Mouse (Mus musculus): ENCODE measurements around the gene Slc16a3. TPM values are rescaled to one million over a fixed set of nuclear protein-coding genes. Genes with fewer than 3 reads are reported as not detected.

The Slc16a3 gene
- polyA plus RNA-seq, 1 experiment from 2014 or later: 8.0 TPM

DNA sequence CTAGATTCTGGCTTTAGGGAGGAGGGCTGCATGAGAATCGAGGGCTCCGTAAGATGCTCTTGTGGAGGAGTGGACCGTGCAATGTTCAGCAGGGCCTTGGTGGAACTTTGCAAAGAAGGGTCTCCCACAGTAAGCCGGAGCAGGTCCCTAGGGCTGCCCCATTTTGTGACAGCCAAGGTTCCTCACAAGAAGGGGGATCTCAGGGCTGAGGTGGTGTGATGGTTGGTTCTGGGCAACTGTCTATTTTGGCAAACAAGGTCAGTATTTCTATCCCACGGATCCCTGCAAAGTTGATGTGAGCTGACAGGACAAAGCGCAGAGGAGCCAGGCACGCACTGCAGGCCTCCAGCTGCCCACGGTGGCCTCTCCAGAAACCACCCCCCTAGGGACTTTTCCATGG is 3.0 kb downstream of the Slc16a3 start:
- no peak for TF ChIP-seq CTCF (IDR thresholded peaks at IDR 0.05; ENCODE audit: low read depth)
- peak overlapping the region; percentile 90 for H3K4me2 ChIP-seq (replicated peaks; ENCODE audit: low read depth)
- peaks cover 18% of the 10 kb centered on the region for H3K4me1 ChIP-seq (replicated peaks; ENCODE audit: control insufficient read depth, insufficient read depth, low read length)
- no peaks in the 10 kb centered on the region for H3K27me3 ChIP-seq (replicated peaks; ENCODE audit: control insufficient read depth, insufficient read depth, low read length)
- 45% methylated on average over 8 of the region's 8 CpGs for WGBS
- no peak overlapping the region for H3K27ac ChIP-seq (ENCODE audit: low read depth, low read length)
- peaks cover 8% of the 10 kb centered on the region; the same call in 1 of the 2 replicates for H3K36me3 ChIP-seq (ENCODE audit: control insufficient read depth, insufficient read depth)
- H3K9me3 ChIP-seq (ENCODE audit: control insufficient read depth): no peaks in the 10 kb centered on the region
- no peak for ATAC-seq
- H3K4me3 ChIP-seq (ENCODE audit: low read depth, low read length): peak overlapping the region; percentile 52
- no peak overlapping the region for H3K9ac ChIP-seq (ENCODE audit: low read depth, low read length)

DNA sequence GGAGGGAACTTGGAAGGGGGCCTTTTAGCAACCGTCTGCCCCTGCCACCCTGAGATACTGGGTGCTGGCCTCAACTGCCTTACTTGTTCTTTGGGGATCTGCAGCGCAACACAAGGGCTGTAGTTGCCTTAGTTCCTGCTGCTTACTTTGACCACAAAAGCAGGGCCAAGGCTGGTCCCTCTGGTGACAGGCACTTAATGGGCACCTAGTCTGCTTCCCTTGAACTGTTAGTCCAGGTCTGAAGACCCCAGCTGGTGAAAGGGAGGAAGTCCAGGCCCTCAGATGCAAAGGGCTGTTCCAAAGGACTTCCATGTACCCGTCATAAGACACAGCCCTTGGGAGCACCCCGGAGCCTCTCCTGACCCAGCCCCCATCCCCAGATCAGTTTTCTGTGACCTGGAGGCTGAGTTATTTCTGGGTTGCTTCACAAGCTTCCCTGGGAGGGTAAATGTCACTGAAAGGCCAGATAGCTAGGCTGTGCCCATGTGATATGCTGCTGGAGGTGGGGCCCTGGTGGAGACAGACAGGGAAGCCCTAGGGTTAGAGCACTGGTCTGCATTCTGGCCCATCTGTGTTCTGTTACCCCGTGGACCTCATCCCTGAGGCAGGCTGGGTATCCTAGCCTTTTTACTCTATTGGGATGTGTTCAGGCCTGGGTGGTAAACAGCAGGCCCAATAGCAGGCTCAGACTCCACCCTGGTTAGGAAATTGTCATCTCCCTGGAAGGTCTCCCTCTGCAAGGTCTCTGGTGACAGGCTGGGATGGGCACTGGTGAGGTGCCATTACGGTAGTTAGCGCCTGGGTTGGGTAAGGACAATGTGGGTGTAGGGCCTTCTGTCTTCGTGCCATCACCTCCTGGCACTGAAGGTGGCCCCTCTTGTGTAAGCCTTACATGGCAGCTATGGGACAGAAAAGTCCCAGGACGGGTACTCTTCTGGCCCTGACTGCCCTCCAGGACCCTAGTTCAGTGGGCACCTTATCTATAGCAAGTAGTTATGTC is 3.8 kb downstream of the Slc16a3 start:
- no peak overlapping the region for H3K9ac ChIP-seq (ENCODE audit: low read depth, low read length)

DNA sequence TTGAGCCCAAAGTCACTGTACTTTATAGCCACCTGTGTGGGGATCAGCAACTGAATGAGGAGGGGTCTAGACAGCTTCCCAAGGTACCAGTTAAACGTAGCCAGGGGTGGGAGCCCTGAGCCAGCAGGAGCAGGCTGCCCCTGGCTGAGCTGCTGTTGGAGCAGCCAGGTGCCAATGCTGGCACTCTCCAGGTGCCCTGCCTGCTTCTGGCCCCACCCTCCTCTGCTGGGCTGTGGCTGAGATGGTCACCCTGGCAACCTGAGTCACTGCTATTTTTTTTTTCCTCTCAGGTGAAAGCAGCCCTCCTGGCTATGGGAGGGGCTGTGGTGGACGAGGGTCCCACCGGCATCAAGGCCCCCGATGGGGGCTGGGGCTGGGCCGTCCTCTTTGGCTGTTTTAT is 6.7 kb downstream of the Slc16a3 start:
- WGBS: 58% methylated on average over 5 of the region's 5 CpGs
- H3K27me3 ChIP-seq (replicated peaks; ENCODE audit: control insufficient read depth, insufficient read depth, low read length): no peaks in the 10 kb centered on the region
- no peak overlapping the region for H3K4me3 ChIP-seq (ENCODE audit: low read depth, low read length)
- no peak overlapping the region for H3K27ac ChIP-seq (ENCODE audit: low read depth, low read length)
- ATAC-seq: no peak
- peaks cover 34% of the 10 kb centered on the region for H3K36me3 ChIP-seq (ENCODE audit: control insufficient read depth, insufficient read depth)
- H3K4me2 ChIP-seq (replicated peaks; ENCODE audit: low read depth): no peak overlapping the region
- H3K4me1 ChIP-seq (replicated peaks; ENCODE audit: control insufficient read depth, insufficient read depth, low read length): peaks cover 10% of the 10 kb centered on the region; the same call in 1 of the 2 replicates
- no peaks in the 10 kb centered on the region for H3K9me3 ChIP-seq (ENCODE audit: control insufficient read depth)
- no peak overlapping the region for H3K9ac ChIP-seq (ENCODE audit: low read depth, low read length)
- no peak for TF ChIP-seq CTCF (IDR thresholded peaks at IDR 0.05; ENCODE audit: low read depth)

More for the DNA sequence above, 3.8 kb downstream of the Slc16a3 start:
- no peak overlapping the region for H3K4me3 ChIP-seq (ENCODE audit: low read depth, low read length)
- H3K9me3 ChIP-seq (ENCODE audit: control insufficient read depth): no peaks in the 10 kb centered on the region
- WGBS: 83% methylated on average over 9 of the region's 9 CpGs
- ATAC-seq: no peak
- no peaks in the 10 kb centered on the region for H3K27me3 ChIP-seq (replicated peaks; ENCODE audit: control insufficient read depth, insufficient read depth, low read length)
- peaks cover 18% of the 10 kb centered on the region for H3K4me1 ChIP-seq (replicated peaks; ENCODE audit: control insufficient read depth, insufficient read depth, low read length)
- no peak overlapping the region for H3K27ac ChIP-seq (ENCODE audit: low read depth, low read length)
- peak overlapping the region; percentile 90; the same call in 1 of the 2 replicates for H3K4me2 ChIP-seq (replicated peaks; ENCODE audit: low read depth)
- peaks cover 16% of the 10 kb centered on the region; the same call in 1 of the 2 replicates for H3K36me3 ChIP-seq (ENCODE audit: control insufficient read depth, insufficient read depth)
- no peak for TF ChIP-seq CTCF (IDR thresholded peaks at IDR 0.05; ENCODE audit: low read depth)

DNA sequence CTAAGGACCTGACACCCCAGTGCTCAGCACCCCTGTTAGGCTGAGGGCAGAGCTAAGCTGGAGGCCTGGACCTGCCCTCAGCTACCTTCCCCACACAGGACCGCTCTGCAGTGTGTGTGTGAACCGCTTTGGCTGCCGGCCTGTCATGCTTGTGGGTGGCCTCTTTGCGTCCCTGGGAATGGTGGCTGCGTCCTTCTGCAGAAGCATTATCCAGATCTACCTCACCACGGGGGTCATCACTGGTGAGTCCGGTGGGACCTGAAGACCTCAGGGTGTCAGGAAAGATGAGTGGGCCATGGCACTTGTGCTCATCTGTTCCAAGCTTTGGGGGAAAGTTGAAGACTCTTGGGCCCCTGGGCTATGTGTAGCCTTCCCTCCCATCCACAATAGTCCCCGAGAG is 7.4 kb downstream of the Slc16a3 start:
- Histone ChIP-seq H3K9ac (ENCODE audit: low read depth, low read length) (no peak overlapping the region), H3K27me3 (replicated peaks; ENCODE audit: control insufficient read depth, insufficient read depth, low read length) (no peaks in the 10 kb centered on the region), H3K4me1 (replicated peaks; ENCODE audit: control insufficient read depth, insufficient read depth, low read length) (0 out of 2 replicates have a peak, but pooled peaks cover 5% of the 10 kb centered on the region), H3K9me3 (ENCODE audit: control insufficient read depth) (no peaks in the 10 kb centered on the region), H3K4me2 (replicated peaks; ENCODE audit: low read depth) (no peak overlapping the region), H3K36me3 (ENCODE audit: control insufficient read depth, insufficient read depth) (peaks cover 37% of the 10 kb centered on the region), H3K4me3 (ENCODE audit: low read depth, low read length) (no peak overlapping the region), H3K27ac (ENCODE audit: low read depth, low read length) (no peak overlapping the region)
- no peak for ATAC-seq
- 92% methylated on average over 8 of the region's 8 CpGs for WGBS
- no peak for TF ChIP-seq CTCF (IDR thresholded peaks at IDR 0.05; ENCODE audit: low read depth)

DNA sequence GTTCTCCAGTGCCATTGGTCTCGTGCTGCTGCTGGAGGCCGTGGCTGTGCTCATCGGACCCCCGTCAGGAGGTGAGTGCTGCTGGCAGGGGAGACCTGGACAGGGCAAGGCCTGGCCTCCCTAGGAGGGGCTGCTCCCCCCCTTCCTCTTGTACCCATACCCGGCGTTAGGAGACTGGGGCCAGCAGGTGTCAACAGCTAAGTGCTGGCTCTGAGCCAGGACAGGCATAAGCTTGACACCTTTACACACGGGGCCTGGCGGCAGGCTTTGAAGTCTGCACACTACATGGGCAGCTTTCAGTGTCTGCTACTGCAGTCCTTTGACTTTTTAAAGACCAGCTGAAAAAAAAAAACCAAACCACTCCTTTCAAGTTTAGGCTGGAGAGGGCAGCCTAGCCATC is 8.8 kb downstream of the Slc16a3 start:
- ATAC-seq: no peak
- Histone ChIP-seq H3K27me3 (replicated peaks; ENCODE audit: control insufficient read depth, insufficient read depth, low read length) (no peaks in the 10 kb centered on the region), H3K9me3 (ENCODE audit: control insufficient read depth) (no peaks in the 10 kb centered on the region), H3K4me3 (ENCODE audit: low read depth, low read length) (no peak overlapping the region), H3K27ac (ENCODE audit: low read depth, low read length) (peak overlapping the region; percentile 50; the same call in 1 of the 2 replicates), H3K4me2 (replicated peaks; ENCODE audit: low read depth) (no peak overlapping the region), H3K9ac (ENCODE audit: low read depth, low read length) (no peak overlapping the region), H3K36me3 (ENCODE audit: control insufficient read depth, insufficient read depth) (peaks cover 49% of the 10 kb centered on the region), H3K4me1 (replicated peaks; ENCODE audit: control insufficient read depth, insufficient read depth, low read length) (no peaks in the 10 kb centered on the region)
- TF ChIP-seq CTCF (IDR thresholded peaks at IDR 0.05; ENCODE audit: low read depth): no peak
- WGBS: 58% methylated on average over 8 of the region's 8 CpGs

DNA sequence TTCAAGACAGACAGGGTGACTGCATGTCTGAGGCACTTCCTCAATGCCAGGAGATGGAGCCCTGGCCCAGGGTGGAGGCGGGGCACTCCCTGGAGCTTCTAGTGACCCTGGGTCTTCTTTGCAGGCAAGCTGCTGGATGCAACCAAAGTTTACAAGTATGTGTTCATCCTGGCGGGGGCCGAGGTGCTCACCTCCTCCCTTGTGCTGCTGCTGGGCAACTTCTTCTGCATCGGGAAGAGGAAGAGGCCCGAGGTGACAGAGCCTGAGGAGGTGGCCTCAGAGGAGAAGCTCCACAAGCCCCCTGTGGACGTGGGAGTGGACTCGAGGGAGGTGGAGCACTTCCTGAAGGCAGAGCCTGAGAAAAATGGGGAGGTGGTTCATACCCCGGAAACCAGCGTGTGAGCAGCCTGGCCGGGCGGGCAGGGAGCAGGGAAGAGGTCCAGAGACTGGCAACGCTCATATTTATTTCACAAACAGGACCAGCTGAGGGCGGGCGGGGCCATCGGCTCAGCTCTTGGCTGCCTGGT is 9.5 kb downstream of the Slc16a3 start:
- H3K4me3 ChIP-seq (ENCODE audit: low read depth, low read length): no peak overlapping the region
- H3K36me3 ChIP-seq (ENCODE audit: control insufficient read depth, insufficient read depth): peaks cover 56% of the 10 kb centered on the region
- H3K4me1 ChIP-seq (replicated peaks; ENCODE audit: control insufficient read depth, insufficient read depth, low read length): no peaks in the 10 kb centered on the region
- H3K9ac ChIP-seq (ENCODE audit: low read depth, low read length): no peak overlapping the region
- 60% methylated on average over 15 of the region's 15 CpGs for WGBS
- H3K27me3 ChIP-seq (replicated peaks; ENCODE audit: control insufficient read depth, insufficient read depth, low read length): no peaks in the 10 kb centered on the region
- H3K9me3 ChIP-seq (ENCODE audit: control insufficient read depth): no peaks in the 10 kb centered on the region
- no peak for ATAC-seq
- H3K27ac ChIP-seq (ENCODE audit: low read depth, low read length): no peak overlapping the region
- H3K4me2 ChIP-seq (replicated peaks; ENCODE audit: low read depth): no peak overlapping the region
- no peak for TF ChIP-seq CTCF (IDR thresholded peaks at IDR 0.05; ENCODE audit: low read depth)
